Mouse (Mus musculus) activated CD4-positive, CD25-positive, alpha-beta regulatory T cell (primary cell): Measurements from ENCODE around the gene Tnp2. TPM values are rescaled to one million over a fixed set of nuclear protein-coding genes. Genes with fewer than 3 reads are reported as not detected.

Source experiments
- polyA plus RNA-seq, 2 experiments: library from polyadenylated mRNA; unstranded; fragments of 100-300 nt; shearing (Covaris generic); gene quantifications; one replicate each; pipeline ENCODE4 v1.2.1; 2017

Tnp2 gene
- polyA plus RNA-seq: 1 to 10 TPM; 3.4 to 6.3 TPM

DNA sequence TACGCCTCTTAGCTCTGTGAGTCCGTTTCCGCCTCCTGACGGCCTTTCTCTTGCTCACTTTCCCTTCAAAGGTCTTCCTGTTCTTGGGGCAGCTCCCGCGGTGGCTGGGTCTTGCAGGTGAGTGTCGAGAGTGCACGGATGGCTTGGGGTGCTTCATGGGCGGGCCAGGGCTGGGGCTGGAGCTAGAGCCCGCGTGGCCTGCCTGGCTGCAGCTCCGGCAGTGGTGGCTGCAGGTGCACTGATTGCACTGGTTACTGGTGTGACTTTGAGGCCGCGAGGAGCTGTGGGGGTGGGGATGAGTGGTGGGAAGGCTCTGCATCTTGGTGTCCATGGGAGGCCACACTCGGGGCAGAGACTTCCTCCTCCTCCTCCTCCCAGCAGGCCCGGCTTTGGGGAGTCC, at the start of gene Tnp2:
Gene Tnp2, minus strand, starts transcription at position 390 of the 400 bp plus-strand sequence.

GRCm38 (mm10) chr16:10834911-10835587, 46.6 kb upstream of the Tnp2 start, which contains the start of gene Rmi2:
Gene Rmi2 (plus strand): TSS chr16:10835059.

DNA sequence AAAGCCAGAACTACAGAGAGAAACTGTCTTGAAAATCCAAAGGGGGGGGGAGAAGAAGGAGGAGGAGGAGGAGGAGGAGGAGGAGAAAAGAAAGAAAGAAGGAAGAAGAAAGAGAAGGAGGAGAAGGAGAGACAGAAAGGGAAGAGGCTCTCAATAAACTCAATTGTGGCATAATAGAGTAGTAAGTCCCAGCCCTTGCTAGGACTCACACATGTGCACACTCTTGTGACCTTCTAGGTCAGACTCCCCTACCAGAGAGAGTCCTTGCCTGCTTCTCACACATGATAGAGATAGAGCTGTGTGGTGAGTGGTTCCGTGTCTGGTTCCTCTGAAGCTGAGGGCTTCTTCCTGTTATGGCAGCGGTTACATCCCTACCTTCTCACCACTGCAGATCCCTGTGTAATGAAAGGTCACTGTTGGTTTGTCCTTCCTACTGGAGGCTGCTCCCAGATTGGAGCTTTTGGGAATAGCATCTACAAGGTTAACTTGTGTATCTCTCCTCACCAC, 24.5 kb upstream of the Tnp2 start, which contains the start of gene Gm11172:
Gene Gm11172, plus strand, starts transcription at position 51 of the 507 bp plus-strand sequence.

GRCm38 (mm10) chr16:10805789-10806527, 17.5 kb upstream of the Tnp2 start, which contains the start of gene Prm1:
Gene Prm1 (minus strand): TSS chr16:10805839.

GRCm38 (mm10) chr16:10796034-10796433, 7.6 kb upstream of the Tnp2 start, which contains the start of gene Prm2:
Gene Prm2 (minus strand): TSS chr16:10796134.

DNA sequence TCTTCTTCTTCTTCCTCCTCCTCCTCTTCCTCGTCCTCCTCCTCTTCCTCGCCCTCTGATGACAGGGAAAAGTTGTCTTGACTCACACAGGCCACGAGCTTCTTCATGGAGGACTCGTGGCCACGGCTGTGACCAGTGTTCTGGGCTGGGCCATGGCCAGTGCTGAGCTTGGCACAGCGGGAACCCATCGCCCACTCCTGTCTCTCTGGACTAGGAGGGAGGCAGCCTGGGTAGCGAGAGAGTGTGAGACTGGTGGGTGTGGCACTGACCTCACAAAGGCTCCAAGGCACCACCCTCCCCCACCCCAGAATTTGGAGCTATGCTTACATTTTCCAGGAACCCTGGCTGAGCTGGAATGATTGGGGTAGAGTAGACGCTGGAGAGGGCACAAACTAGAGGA, 2.2 kb upstream of the Tnp2 start, which contains the start of gene Prm3:
Gene Prm3, minus strand, starts transcription at position 213 of the 400 bp plus-strand sequence.

DNA sequence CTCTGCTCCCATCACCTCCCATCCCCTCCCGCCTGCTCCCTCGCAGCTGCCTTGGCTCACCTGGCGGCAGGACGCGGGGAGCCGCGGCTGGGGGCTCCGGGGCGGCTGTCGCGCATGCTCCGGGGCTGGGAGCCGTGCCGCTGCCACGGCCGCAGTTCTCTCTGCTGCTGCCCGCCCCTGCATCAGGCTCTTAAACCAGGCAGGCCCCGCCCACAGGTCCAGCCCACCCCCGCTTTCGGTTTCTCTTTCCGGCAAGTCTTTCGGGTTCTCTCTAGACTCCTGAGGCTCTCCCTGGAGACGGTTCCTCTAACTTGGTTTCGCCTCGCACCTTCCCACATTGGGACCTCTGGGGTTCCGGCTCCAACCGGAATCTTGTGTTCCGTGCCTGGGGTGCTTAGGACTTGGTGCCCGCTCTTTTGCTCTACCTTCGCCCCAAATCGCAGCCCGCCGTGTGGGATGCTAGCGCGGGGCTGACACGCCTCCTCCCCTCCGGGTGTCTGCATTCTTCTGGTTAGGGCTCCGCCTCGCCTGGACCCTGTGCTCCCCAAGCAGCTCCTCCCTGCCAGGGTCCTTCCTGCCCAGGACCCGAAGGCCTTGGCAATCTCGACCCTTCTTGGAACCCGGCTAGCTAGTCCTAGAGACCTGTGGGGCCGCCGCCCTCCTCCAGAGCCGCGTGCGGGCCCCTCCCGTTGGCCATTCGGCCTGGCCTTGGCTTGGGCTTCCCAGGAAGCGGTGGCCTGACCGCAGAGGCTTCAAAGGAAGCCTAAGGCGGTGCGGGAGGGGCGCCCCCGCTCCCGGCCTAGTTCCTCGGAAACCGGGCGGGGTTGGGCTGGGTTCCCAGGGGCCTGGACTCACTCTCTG, 2.9 kb downstream of the Tnp2 start, which contains the start of gene Socs1:
Gene Socs1, minus strand, starts transcription at position 166 of the 861 bp plus-strand sequence.

Other genes with a start within 250 kb of the Tnp2 start
- gene Dexi, start 245.6 kb downstream of the Tnp2 start, polyA plus RNA-seq: 10 to 100 TPM; 24.5 to 32.2 TPM
- 10 to 100 TPM; 19.6 to 20.8 TPM for gene Clec16a, start 243.3 kb downstream of the Tnp2 start, polyA plus RNA-seq
- 100 to 1,000 TPM; 111 to 128 TPM for gene Socs1, start 3.1 kb downstream of the Tnp2 start, polyA plus RNA-seq
- not detected for gene Prm3, start 2.3 kb upstream of the Tnp2 start, polyA plus RNA-seq
- under 1 TPM in 1 of 2 experiments, not detected in 1; 0.76 TPM for gene Prm2, start 7.5 kb upstream of the Tnp2 start, polyA plus RNA-seq
- 1 to 10 TPM in 1 of 2 experiments, under 1 TPM in 1; 0.66 to 1.2 TPM for gene Prm1, start 17.2 kb upstream of the Tnp2 start, polyA plus RNA-seq
- gene Gm11172, start 24.3 kb upstream of the Tnp2 start, polyA plus RNA-seq: not detected
- 1 to 10 TPM; 5.5 to 6.6 TPM for gene Rmi2, start 46.4 kb upstream of the Tnp2 start, polyA plus RNA-seq